Mouse (Mus musculus) thymus, postnatal 4 days (tissue): ENCODE measurements around the gene Map2k5.

ENCODE experiments used
- DNase-seq: peaks from one replicate; pipeline ENCODE4 v3.0.0; 2021

Map2k5 gene

GRCm38 (mm10) chr9:63122161-63122833, 255.4 kb downstream of the Map2k5 start:
- no peak for DNase-seq

- no peak for DNase-seq
These were observed 259.3 kb downstream of the Map2k5 start for GRCm38 (mm10) chr9:63118385-63118784.
